Mouse (Mus musculus) liver, embryonic 11.5 days (tissue): ENCODE data around the gene Lpin2. TPM values are rescaled to one million over a fixed set of nuclear protein-coding genes. Genes with fewer than 3 reads are reported as not detected.

ENCODE experiments used
- ATAC-seq: fragments of 200-750 bp; cut with Nextera tagmentation; replicated peaks from 2 replicates; pipeline ENCODE4 v1.8.0; 2017; ENCODE audit warnings: moderate number of reproducible peaks, mild to moderate bottlenecking, moderate TSS enrichment, moderate library complexity; ENCODE audit not compliant: low FRiP score
- DNase-seq: peaks from one replicate; pipeline ENCODE4 v3.0.0-alpha.2; 2017; ENCODE audit warnings: low spot score
- H3K27ac ChIP-seq: fragments of 300-500 bp; sonication (generic); 2 replicates; pipeline ENCODE4 v1.5.1; 2014; ENCODE audit warnings: mild to moderate bottlenecking, low read depth, low read length, control low read depth
- H3K27me3 ChIP-seq: fragments of 300-500 bp; sonication (generic); replicated peaks from 2 replicates; pipeline ENCODE4 v1.6.1; 2014; ENCODE audit warnings: low read length, mixed read lengths; ENCODE audit not compliant: control insufficient read depth, insufficient read depth
- H3K36me3 ChIP-seq: fragments of 300-500 bp; sonication (generic); 2 replicates; pipeline ENCODE4 v1.6.1; 2014; ENCODE audit warnings: mild to moderate bottlenecking, low read length, moderate library complexity, mixed read lengths; ENCODE audit not compliant: control insufficient read depth, insufficient read depth
- H3K4me1 ChIP-seq: fragments of 300-500 bp; sonication (generic); replicated peaks from 2 replicates; pipeline ENCODE4 v1.6.1; 2014; ENCODE audit warnings: low read length, mixed read lengths; ENCODE audit not compliant: control insufficient read depth, insufficient read depth
- H3K4me2 ChIP-seq: fragments of 300-500 bp; sonication (generic); 2 replicates; pipeline ENCODE4 v1.6.1; 2014; ENCODE audit warnings: mild to moderate bottlenecking, control low read depth, moderate library complexity
- H3K4me3 ChIP-seq: fragments of 300-500 bp; sonication (generic); 2 replicates; pipeline ENCODE4 v1.5.1; 2014; ENCODE audit warnings: low read depth, low read length, control low read depth
- H3K9ac ChIP-seq: fragments of 300-500 bp; sonication (generic); 2 replicates; pipeline ENCODE4 v1.6.1; 2014; ENCODE audit warnings: low read depth, low read length, control low read depth
- H3K9me3 ChIP-seq: fragments of 300-500 bp; sonication (generic); 2 replicates; pipeline ENCODE4 v1.6.1; 2016; ENCODE audit warnings: low read length, inconsistent platforms, mixed read lengths; ENCODE audit not compliant: control insufficient read depth
- WGBS: fragments of 180-500 bp; shearing (Covaris S2); extraction: QIAGEN DNeasy Blood & Tissue Kit; methylation state at CpG from one replicate; pipeline ENCODE4 v1.1.7; 2014; 5-methylcytosine and 5-hydroxymethylcytosine counted together
- polyA plus RNA-seq: library from polyadenylated mRNA; unstranded; fragments of >200 nt; fragmentation: Nextera tagmentation; extraction: Ambion mirVana; gene quantifications from 2 replicates; pipeline ENCODE4 v1.2.1, GENCODE M21; 2014

Gene Lpin2
- polyA plus RNA-seq, 1 experiment from 2014 or later, result 37.7 TPM

- Histone ChIP-seq H3K36me3 (no peaks in the 10 kb centered on the region), H3K9ac (no peak overlapping the region), H3K4me1 (peaks cover 21% of the 10 kb centered on the region), H3K9me3 (no peaks in the 10 kb centered on the region), H3K4me2 (no peak overlapping the region), H3K27me3 (no peaks in the 10 kb centered on the region), H3K4me3 (no peak overlapping the region), H3K27ac (no peak overlapping the region)
- 70% methylated on average over 4 of the region's 4 CpGs for WGBS
- DNase-seq (no peak), ATAC-seq (no peak)
These were observed 39.2 kb upstream of the Lpin2 start for GRCm38 (mm10) chr17:71143155-71143554.

- no peak for DNase-seq
- Histone ChIP-seq H3K4me1 (peaks cover 21% of the 10 kb centered on the region), H3K4me2 (peak overlapping the region; percentile 26; the same call in 1 of the 2 replicates), H3K9ac (no peak overlapping the region), H3K9me3 (no peaks in the 10 kb centered on the region), H3K27ac (peak overlapping the region; percentile 32; the same call in 1 of the 2 replicates), H3K36me3 (no peaks in the 10 kb centered on the region), H3K4me3 (no peak overlapping the region), H3K27me3 (no peaks in the 10 kb centered on the region)
- ATAC-seq, result peak; percentile 48; the same call in 1 of the 2 replicates
- WGBS, result 77% methylated on average over 19 of the region's 19 CpGs
These were observed 37.8 kb upstream of the Lpin2 start for GRCm38 (mm10) chr17:71144322-71145116.

GRCm38 (mm10) chr17:71145248-71145961, 37.0 kb upstream of the Lpin2 start:
- WGBS, result 89% methylated on average over 1 of the region's 1 CpGs
- Histone ChIP-seq H3K27me3 (no peaks in the 10 kb centered on the region), H3K9ac (no peak overlapping the region), H3K27ac (peak overlapping the region; percentile 32; the same call in 1 of the 2 replicates), H3K9me3 (no peaks in the 10 kb centered on the region), H3K4me2 (peak overlapping the region; percentile 26; the same call in 1 of the 2 replicates), H3K4me3 (no peak overlapping the region), H3K36me3 (no peaks in the 10 kb centered on the region), H3K4me1 (peaks cover 21% of the 10 kb centered on the region)
- ATAC-seq (peak; percentile 93), DNase-seq (no peak)

- Histone ChIP-seq H3K27ac (no peak overlapping the region), H3K9me3 (no peaks in the 10 kb centered on the region), H3K36me3 (no peaks in the 10 kb centered on the region), H3K4me1 (no peaks in the 10 kb centered on the region), H3K4me2 (no peak overlapping the region), H3K27me3 (no peaks in the 10 kb centered on the region), H3K9ac (no peak overlapping the region), H3K4me3 (no peak overlapping the region)
- WGBS, result 65% methylated on average over 4 of the region's 4 CpGs
- no peak for ATAC-seq
- DNase-seq, result no peak
These were observed 29.0 kb upstream of the Lpin2 start for GRCm38 (mm10) chr17:71153356-71153755.

- Histone ChIP-seq H3K27ac (no peak overlapping the region), H3K4me1 (no peaks in the 10 kb centered on the region), H3K4me2 (no peak overlapping the region), H3K4me3 (no peak overlapping the region), H3K9me3 (no peaks in the 10 kb centered on the region), H3K9ac (no peak overlapping the region), H3K27me3 (no peaks in the 10 kb centered on the region), H3K36me3 (no peaks in the 10 kb centered on the region)
- DNase-seq, result no peak
- WGBS, result 62% methylated on average over 1 of the region's 1 CpGs
- ATAC-seq, result no peak
These were observed 27.1 kb upstream of the Lpin2 start for GRCm38 (mm10) chr17:71155271-71155670.

- H3K4me1 ChIP-seq, result no peaks in the 10 kb centered on the region
- H3K4me3 ChIP-seq, result no peak overlapping the region
- H3K36me3 ChIP-seq, result no peaks in the 10 kb centered on the region
- no peak for DNase-seq
- no peak for ATAC-seq
- no peak overlapping the region for H3K9ac ChIP-seq
- H3K4me2 ChIP-seq, result no peak overlapping the region
- no peaks in the 10 kb centered on the region for H3K9me3 ChIP-seq
- no peaks in the 10 kb centered on the region for H3K27me3 ChIP-seq
- 45% methylated on average over 4 of the region's 4 CpGs for WGBS
- no peak overlapping the region; the same call in 1 of the 2 replicates for H3K27ac ChIP-seq
These were observed 23.2 kb upstream of the Lpin2 start for GRCm38 (mm10) chr17:71159152-71159567.

- WGBS, result 73% methylated on average over 8 of the region's 8 CpGs
- no peaks in the 10 kb centered on the region for H3K4me1 ChIP-seq
- H3K9me3 ChIP-seq, result no peaks in the 10 kb centered on the region
- no peak overlapping the region for H3K9ac ChIP-seq
- H3K27ac ChIP-seq, result no peak overlapping the region; the same call in 1 of the 2 replicates
- ATAC-seq (no peak; the same call in 1 of the 2 replicates), DNase-seq (no peak)
- no peaks in the 10 kb centered on the region for H3K36me3 ChIP-seq
- H3K4me3 ChIP-seq, result no peak overlapping the region
- H3K4me2 ChIP-seq, result no peak overlapping the region
- H3K27me3 ChIP-seq, result no peaks in the 10 kb centered on the region
These were observed 22.6 kb upstream of the Lpin2 start for GRCm38 (mm10) chr17:71159720-71160119.

GRCm38 (mm10) chr17:71160244-71160995, 21.9 kb upstream of the Lpin2 start:
- 0 out of 2 replicates have a peak, but pooled peaks have one; percentile 25 for ATAC-seq
- no peak overlapping the region for H3K27ac ChIP-seq
- no peaks in the 10 kb centered on the region for H3K36me3 ChIP-seq
- H3K27me3 ChIP-seq, result no peaks in the 10 kb centered on the region
- H3K4me1 ChIP-seq, result no peaks in the 10 kb centered on the region
- no peak overlapping the region for H3K9ac ChIP-seq
- no peak overlapping the region for H3K4me3 ChIP-seq
- no peaks in the 10 kb centered on the region for H3K9me3 ChIP-seq
- H3K4me2 ChIP-seq, result no peak overlapping the region
- WGBS, result 92% methylated on average over 8 of the region's 8 CpGs
- no peak for DNase-seq
